Mouse (Mus musculus) kidney, embryonic 14.5 days (tissue): ENCODE results near the gene Il2ra. TPM values are rescaled to one million over a fixed set of nuclear protein-coding genes. Genes with fewer than 3 reads are reported as not detected.

Source experiments
- ATAC-seq: fragments of 200-750 bp; cut with Nextera tagmentation; 2 replicates; pipeline ENCODE4 v1.8.0; 2017; ENCODE audit warnings: moderate number of reproducible peaks, mild to moderate bottlenecking, moderate TSS enrichment, moderate library complexity; ENCODE audit not compliant: low FRiP score, low TSS enrichment
- H3K27ac ChIP-seq: fragments of 300-500 bp; sonication (generic); 2 replicates; pipeline ENCODE4 v1.5.1; 2014; ENCODE audit warnings: low read depth, mild to moderate bottlenecking, low read length, moderate library complexity, mixed read lengths
- H3K27me3 ChIP-seq: fragments of 300-500 bp; sonication (generic); 2 replicates; pipeline ENCODE4 v1.6.1; 2014; ENCODE audit warnings: mild to moderate bottlenecking, low read length; ENCODE audit not compliant: control insufficient read depth, insufficient read depth
- H3K36me3 ChIP-seq: fragments of 300-500 bp; sonication (generic); 2 replicates; pipeline ENCODE4 v1.6.1; 2014; ENCODE audit warnings: low read length, mixed read lengths; ENCODE audit not compliant: control insufficient read depth, insufficient read depth
- H3K4me1 ChIP-seq: fragments of 300-500 bp; sonication (generic); 2 replicates; pipeline ENCODE4 v1.6.1; 2014; ENCODE audit warnings: low read length, mixed read lengths; ENCODE audit not compliant: control insufficient read depth, insufficient read depth
- H3K4me2 ChIP-seq: fragments of 300-500 bp; sonication (generic); replicated peaks from 2 replicates; pipeline ENCODE4 v1.6.1; 2014; ENCODE audit warnings: low read depth, mild to moderate bottlenecking, low read length
- H3K4me3 ChIP-seq: fragments of 300-500 bp; sonication (generic); 2 replicates; pipeline ENCODE4 v1.5.1; 2014; ENCODE audit warnings: mild to moderate bottlenecking, low read length
- H3K9ac ChIP-seq: fragments of 300-500 bp; sonication (generic); 2 replicates; pipeline ENCODE4 v1.6.1; 2014; ENCODE audit warnings: low read depth, mild to moderate bottlenecking, low read length, moderate library complexity
- H3K9me3 ChIP-seq: fragments of 300-500 bp; sonication (generic); 2 replicates; pipeline ENCODE4 v1.6.1; 2016; ENCODE audit warnings: low read length; ENCODE audit not compliant: control insufficient read depth
- WGBS: fragments of 180-500 bp; shearing (Covaris S2); extraction: QIAGEN DNeasy Blood & Tissue Kit; methylation state at CpG from one replicate; pipeline ENCODE4 v1.1.7; 2014; 5-methylcytosine and 5-hydroxymethylcytosine counted together
- polyA plus RNA-seq: library from polyadenylated mRNA; unstranded; fragments of >200 nt; fragmentation: Nextera tagmentation; extraction: Ambion mirVana; gene quantifications from 2 replicates; pipeline ENCODE4 v1.2.1, GENCODE M21; 2014

Il2ra gene
- polyA plus RNA-seq, 1 experiment from 2014 or later, result not detected

DNA sequence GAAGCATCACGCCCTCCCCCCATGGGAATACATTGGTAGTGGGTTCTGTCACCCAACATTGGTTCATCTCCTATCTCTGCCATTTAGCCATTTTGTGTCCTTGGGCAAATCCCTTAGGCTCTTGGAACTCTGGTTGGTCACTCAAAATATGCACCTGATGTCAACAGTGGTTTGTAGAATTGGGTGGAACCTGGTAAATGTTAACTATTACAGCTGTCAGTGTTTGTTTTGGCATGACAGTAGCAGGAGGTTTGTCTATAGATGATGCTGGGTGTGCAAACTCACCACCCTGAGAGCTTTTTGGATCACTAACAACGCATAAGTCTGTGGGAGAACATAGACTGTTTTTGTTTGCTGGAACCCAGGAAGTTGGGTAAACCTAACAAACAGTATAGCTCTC lies 76.0 kb downstream of the Il2ra start:
- 86% methylated on average over 2 of the region's 2 CpGs for WGBS
- Histone ChIP-seq H3K4me2 (no peak overlapping the region), H3K9me3 (no peaks in the 10 kb centered on the region), H3K27ac (no peak overlapping the region), H3K4me3 (no peak overlapping the region), H3K36me3 (no peaks in the 10 kb centered on the region), H3K27me3 (no peaks in the 10 kb centered on the region), H3K9ac (no peak overlapping the region), H3K4me1 (no peaks in the 10 kb centered on the region)
- no peak for ATAC-seq

DNA sequence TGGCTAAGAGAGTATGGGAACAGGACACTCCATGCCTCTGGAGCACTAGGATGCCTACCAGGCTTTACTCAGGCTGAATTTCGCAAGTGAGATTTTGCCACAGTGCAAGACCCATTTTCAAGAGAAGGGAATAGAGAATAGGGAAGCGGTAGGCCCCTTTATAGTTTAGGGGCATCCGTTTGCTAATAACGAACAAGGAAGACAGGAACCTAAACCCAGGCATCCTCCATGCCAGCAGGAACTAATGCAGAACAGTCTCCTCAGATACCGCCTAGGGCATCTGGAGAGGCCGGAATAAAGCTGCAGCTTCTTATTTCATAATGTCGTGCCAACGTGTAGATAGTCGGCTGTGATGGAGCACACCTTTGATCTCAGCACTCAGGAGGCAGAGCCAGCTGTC lies 80.0 kb downstream of the Il2ra start:
- H3K27me3 ChIP-seq, result no peaks in the 10 kb centered on the region
- no peaks in the 10 kb centered on the region for H3K9me3 ChIP-seq
- no peak for ATAC-seq
- no peaks in the 10 kb centered on the region for H3K4me1 ChIP-seq
- H3K4me2 ChIP-seq, result no peak overlapping the region
- H3K9ac ChIP-seq, result no peak overlapping the region
- H3K4me3 ChIP-seq, result no peak overlapping the region
- WGBS, result 87% methylated on average over 9 of the region's 9 CpGs
- H3K27ac ChIP-seq, result no peak overlapping the region
- no peaks in the 10 kb centered on the region for H3K36me3 ChIP-seq

DNA sequence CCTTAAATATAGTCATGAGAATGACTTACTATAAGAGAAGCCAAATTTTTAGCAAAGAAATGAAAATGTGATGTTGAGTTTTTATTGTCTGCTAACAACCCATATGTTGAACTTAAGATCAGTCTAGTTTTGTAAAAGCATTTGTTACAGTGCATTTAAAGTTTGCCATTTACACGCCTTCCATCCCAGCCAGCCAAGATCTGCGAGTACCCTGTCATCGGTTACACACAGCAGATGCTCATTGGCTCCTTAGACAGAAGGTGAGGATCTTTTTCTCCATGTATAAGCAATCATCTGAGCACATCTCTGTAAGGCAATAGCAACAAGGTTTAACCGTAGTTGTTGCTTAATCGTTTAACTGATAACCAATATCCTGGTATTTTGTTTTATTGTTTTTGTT lies 85.0 kb downstream of the Il2ra start:
- H3K9ac ChIP-seq, result no peak overlapping the region
- H3K27ac ChIP-seq, result no peak overlapping the region
- no peaks in the 10 kb centered on the region for H3K36me3 ChIP-seq
- H3K27me3 ChIP-seq, result no peaks in the 10 kb centered on the region
- H3K9me3 ChIP-seq, result no peaks in the 10 kb centered on the region
- 93% methylated on average over 5 of the region's 5 CpGs for WGBS
- no peaks in the 10 kb centered on the region for H3K4me1 ChIP-seq
- H3K4me3 ChIP-seq, result no peak overlapping the region
- no peak overlapping the region for H3K4me2 ChIP-seq
- ATAC-seq, result no peak

DNA sequence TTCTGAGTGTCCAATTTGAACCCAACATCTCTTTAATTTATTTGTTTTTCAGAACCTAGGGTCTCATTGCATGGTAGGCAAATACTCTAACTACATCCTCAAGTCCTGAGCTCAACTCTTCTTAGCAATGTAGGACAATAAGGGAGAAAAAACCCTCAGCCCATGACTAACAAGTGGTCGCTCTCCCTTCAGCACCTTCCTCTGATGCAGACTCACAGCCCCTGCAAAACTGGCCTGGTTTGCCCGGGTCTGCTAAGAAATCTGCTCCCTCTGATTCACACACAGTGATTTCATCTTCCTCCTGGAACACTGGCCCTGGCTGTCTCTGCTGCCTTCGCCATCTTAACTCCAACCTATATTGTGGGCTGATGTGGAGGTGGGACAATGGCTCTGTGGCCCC lies 86.5 kb downstream of the Il2ra start:
- Histone ChIP-seq H3K9ac (no peak overlapping the region), H3K4me3 (no peak overlapping the region), H3K36me3 (no peaks in the 10 kb centered on the region), H3K9me3 (no peaks in the 10 kb centered on the region), H3K27ac (no peak overlapping the region), H3K4me1 (no peaks in the 10 kb centered on the region), H3K4me2 (no peak overlapping the region), H3K27me3 (no peaks in the 10 kb centered on the region)
- WGBS, result 58% methylated on average over 3 of the region's 3 CpGs
- no peak for ATAC-seq

DNA sequence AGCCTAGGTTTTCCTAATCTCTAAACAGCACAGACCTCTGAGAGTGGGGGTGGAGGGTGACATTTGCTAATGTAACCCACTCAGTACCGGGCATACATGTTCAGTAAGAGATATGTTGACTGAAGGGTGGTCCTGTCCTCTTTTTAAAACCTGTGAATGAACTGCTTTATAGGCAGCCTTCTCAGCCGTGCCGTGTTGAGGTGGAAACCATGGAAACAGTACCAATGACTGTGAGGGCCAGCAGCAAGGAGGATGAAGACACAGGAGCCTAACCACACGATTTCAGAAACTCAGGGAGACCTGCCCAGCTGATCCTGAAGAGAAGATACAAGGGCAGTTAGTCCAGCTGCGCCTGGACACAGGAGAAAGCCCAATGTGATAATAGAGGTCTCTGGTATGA lies 90.4 kb downstream of the Il2ra start:
- H3K27me3 ChIP-seq, result no peaks in the 10 kb centered on the region
- H3K4me2 ChIP-seq, result no peak overlapping the region
- no peaks in the 10 kb centered on the region for H3K9me3 ChIP-seq
- ATAC-seq, result no peak
- no peak overlapping the region for H3K4me3 ChIP-seq
- H3K9ac ChIP-seq, result no peak overlapping the region
- no peaks in the 10 kb centered on the region for H3K36me3 ChIP-seq
- H3K27ac ChIP-seq, result no peak overlapping the region
- H3K4me1 ChIP-seq, result no peaks in the 10 kb centered on the region
- WGBS, result 78% methylated on average over 5 of the region's 5 CpGs

DNA sequence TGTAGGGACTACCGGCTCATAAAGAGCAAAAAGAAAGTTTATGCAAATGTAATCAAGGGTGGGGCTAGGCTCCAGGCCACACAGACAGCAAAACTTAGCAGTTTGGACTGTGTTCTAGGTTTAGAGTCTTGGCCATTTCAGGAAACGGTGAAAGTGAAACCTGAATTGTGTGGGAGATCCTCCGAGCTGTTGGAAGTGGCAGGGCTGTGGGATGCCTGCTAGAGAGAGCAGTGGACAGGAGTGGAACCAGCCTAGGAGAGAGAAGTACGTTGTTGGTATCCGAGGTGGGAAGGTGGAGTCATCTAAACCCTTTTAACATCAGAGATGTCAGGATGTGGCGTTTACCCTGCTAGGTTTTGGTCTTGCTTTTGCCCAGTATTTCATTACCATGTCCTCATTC lies 93.2 kb downstream of the Il2ra start:
- ATAC-seq, result no peak
- no peaks in the 10 kb centered on the region for H3K4me1 ChIP-seq
- no peak overlapping the region for H3K4me2 ChIP-seq
- WGBS, result 82% methylated on average over 6 of the region's 6 CpGs
- peaks cover 7% of the 10 kb centered on the region for H3K36me3 ChIP-seq
- no peak overlapping the region for H3K4me3 ChIP-seq
- H3K27me3 ChIP-seq, result no peaks in the 10 kb centered on the region
- H3K9me3 ChIP-seq, result no peaks in the 10 kb centered on the region
- H3K9ac ChIP-seq, result no peak overlapping the region
- H3K27ac ChIP-seq, result no peak overlapping the region

DNA sequence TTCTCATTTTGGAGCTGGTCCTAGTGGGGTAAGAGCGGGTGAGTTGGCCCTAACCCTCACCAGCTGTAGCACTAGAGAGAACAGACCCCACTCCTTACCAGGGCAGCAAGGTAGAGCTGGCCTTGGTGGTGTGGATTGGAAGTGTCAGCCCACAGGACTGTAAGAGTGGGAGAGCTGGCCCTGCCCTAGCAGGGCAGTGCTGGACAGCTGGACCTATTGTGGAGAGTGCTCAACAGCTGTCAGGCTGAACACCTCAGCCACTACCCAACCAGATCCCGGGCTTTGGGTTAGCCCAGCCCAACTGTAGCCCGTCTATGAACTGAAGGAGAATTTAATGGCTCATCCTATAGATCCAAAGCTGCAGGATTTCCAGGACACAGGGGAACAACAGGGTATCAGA lies 96.2 kb downstream of the Il2ra start:
- no peaks in the 10 kb centered on the region for H3K27me3 ChIP-seq
- no peak overlapping the region for H3K4me2 ChIP-seq
- no peak overlapping the region for H3K27ac ChIP-seq
- H3K4me1 ChIP-seq, result no peaks in the 10 kb centered on the region
- H3K4me3 ChIP-seq, result no peak overlapping the region
- WGBS, result 89% methylated on average over 3 of the region's 3 CpGs
- no peak overlapping the region for H3K9ac ChIP-seq
- peaks cover 36% of the 10 kb centered on the region for H3K36me3 ChIP-seq
- no peaks in the 10 kb centered on the region for H3K9me3 ChIP-seq
- no peak for ATAC-seq

DNA sequence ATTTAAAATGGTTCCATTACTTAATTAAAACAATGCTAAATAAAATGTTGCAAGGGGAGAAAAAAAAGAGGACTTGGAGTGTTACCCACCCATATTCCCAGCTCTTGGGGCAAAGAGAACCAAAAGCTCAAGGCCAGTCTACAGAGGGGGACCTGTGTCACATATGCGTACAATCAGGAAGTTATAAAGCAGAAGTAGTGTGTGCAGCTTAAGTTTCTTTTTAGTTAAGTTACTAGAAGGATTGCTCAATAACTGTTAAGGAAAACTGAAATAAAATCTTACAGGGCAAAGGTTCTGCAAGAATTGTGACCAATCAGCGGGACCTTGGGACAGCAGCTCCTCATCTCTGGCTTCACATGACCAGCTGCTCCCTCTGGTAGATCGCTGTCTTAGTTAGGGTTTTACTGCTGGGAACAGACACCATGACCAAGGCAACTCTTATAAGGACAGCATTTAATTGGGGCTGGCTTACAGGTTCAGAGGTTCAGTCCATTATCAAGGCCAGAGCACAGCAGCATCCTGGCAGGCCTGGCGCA lies 97.0 kb downstream of the Il2ra start:
- 95% methylated on average over 4 of the region's 4 CpGs for WGBS
- Histone ChIP-seq H3K27me3 (no peaks in the 10 kb centered on the region), H3K9me3 (no peaks in the 10 kb centered on the region), H3K36me3 (peaks cover 40% of the 10 kb centered on the region), H3K4me2 (no peak overlapping the region), H3K4me1 (no peaks in the 10 kb centered on the region), H3K27ac (no peak overlapping the region), H3K9ac (no peak overlapping the region), H3K4me3 (no peak overlapping the region)
- no peak for ATAC-seq
